Mouse (Mus musculus) R1 (cell line): ENCODE results near the gene Olfr1025-ps1.

ENCODE experiments used
- DNase-seq: peaks from one replicate; pipeline ENCODE4 v3.0.0-alpha.2; 2018; ENCODE audit warnings: low read depth, low spot score

The Olfr1025-ps1 gene

DNA sequence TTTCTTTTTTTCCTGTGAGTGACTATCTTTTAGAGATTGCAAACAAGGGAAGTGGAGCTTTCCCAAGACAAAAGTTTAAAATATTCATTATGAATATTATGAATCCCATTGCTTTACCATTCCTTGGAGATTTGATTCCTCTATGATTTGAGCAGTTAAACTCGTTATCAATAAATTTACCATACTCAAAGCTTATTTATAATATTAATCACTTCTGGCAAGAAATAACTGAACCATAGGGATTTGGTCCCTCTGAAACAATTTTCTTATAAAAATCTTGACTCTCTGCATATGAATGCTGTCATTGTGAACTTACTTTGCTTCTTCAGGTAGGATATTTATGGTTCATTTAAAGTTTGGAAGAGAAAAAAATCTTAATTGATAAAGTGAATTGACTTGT is at the start of gene Olfr1025-ps1:
Gene Olfr1025-ps1 (plus strand): TSS at position 301 of the 400 bp plus-strand sequence.
- no peak for DNase-seq

DNA sequence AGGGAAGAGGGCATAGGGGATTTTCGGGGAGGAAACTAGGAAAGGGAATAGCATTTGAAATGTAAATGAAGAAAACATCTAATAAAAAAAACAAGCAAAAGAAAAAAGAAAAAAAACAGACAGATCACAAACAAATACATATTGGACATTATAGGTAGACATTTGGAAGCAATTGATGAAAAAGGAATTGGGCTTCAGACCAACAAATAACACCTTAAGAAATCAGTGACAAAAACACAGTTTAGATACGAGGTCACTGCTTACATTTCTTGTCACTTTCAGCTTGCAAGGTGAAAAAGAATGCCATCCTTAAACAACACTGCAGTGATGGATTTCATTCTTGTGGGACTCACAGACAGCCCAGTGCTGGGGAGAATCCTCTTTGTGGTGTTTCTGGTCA is 46.7 kb upstream of the Olfr1025-ps1 start, which contains the start of gene Olfr1022:
Gene Olfr1022 (plus strand): TSS at position 301 of the 400 bp plus-strand sequence.
- no peak for DNase-seq

DNA sequence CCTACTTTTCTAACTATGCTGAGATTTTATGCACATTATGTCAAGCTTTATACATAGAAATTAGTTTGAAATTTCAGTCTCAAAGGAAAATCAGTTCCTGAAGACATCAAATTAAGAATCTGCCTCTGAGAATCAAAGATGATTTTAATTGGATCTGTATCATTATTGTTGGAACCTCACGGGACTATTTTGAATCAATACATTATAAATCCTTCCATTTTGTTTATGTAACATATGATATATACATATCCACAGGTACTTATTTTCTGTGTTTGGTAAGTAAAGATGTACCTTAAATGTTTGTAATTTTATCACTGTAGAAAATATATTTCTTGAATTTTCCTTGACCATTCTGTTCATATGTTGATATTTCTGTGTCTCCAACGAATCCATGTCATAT is 29.7 kb upstream of the Olfr1025-ps1 start, which contains the start of gene Olfr1023:
Gene Olfr1023 (plus strand): TSS at position 301 of the 400 bp plus-strand sequence.
- DNase-seq, result no peak

DNA sequence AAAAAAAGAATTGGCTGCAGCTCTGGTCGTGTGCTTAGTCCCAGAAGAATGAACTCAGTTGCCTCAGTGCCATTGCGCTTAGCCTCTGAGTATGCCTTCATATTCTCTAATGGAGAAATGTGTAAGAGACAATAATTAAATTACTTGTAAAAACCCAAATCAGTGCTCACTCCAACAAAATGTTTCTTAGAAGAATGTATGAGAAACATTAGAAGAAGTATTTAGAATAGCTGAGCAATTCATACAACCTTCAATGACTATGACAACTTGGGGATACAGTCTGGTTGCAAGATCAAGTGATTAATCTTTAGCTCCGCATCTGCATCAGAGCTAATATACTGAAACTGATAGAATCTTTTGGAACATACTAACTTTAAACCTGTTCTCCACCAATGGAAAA is 10.0 kb upstream of the Olfr1025-ps1 start, which contains the start of gene Olfr1024:
Gene Olfr1024 (minus strand): TSS at position 101 of the 400 bp plus-strand sequence.
- no peak for DNase-seq

DNA sequence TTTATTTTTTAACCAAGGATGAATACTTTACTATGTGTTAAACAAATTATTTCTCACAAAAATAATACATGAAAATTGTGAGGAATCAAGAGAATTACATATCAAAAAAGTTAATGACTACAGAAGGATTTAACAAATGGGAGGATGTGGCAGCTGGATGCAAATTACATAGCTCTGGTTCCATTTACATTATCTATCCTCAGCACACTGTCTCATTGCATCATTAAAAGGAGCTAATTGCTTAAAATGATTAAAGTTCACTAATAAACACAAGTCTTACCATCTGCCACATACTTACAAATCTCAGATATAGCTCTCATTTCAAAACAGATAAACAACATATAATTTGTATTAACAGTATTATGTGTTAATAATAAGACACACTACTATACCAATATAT is 1.8 kb upstream of the Olfr1025-ps1 start:
- DNase-seq, result no peak

DNA sequence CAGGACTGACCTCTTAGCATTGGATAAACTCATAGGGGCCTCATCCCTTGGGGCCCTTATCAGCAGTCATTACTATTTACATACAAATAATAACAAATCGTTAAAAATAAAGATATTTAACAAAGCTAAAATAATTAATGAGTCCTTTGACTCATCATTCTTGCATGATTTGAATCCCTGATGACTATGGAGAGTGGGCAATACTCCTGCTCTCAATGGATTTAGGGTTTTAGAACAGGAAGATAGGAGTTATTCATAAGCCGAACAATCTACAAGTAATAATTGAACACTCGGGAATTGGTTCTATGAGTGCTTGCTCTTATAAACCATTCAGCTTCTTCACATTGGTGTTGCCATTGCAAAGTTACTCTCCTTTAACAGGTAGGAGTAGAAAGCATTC is 6.3 kb downstream of the Olfr1025-ps1 start, which contains the start of gene Olfr1026:
Gene Olfr1026 (plus strand): TSS at position 301 of the 400 bp plus-strand sequence.
- no peak for DNase-seq

DNA sequence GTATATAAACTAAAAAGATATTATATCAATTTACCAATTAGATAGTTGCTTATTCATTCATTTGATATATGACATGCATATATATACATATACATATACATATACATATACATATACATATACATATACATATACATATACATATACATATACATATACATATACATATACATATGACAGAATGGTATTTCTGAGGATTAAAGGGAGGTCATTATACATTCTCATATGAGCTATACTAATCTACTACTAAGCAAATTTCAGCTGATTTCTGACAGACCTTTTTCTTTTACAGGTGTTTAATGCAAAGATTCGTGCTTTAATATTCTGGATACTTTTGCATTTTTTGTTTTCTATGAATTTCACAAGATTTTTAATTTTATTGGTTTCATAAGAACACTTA is 35.1 kb downstream of the Olfr1025-ps1 start, which contains the start of gene Olfr1028:
Gene Olfr1028 (plus strand): TSS at position 301 of the 400 bp plus-strand sequence.
- DNase-seq, result no peak
